Mouse (Mus musculus) brain, embryonic 14.5 days (tissue): Measurements from ENCODE around the gene LTO1. TPM values are rescaled to one million over a fixed set of nuclear protein-coding genes. Genes with fewer than 3 reads are reported as not detected.
A peak's percentile ranks its signal among the peaks of the same experiment; 100 is the strongest.

Experiments used
- DNase-seq: peaks from one replicate; pipeline ENCODE4 v3.0.0-alpha.2; 2011; ENCODE audit warnings: low read depth
- CTCF ChIP-seq: fragments of 200-500 bp; IDR thresholded peaks from 2 replicates; pipeline ENCODE4 v1.5.1; 2012; ENCODE audit warnings: inconsistent platforms, mild to moderate bottlenecking, moderate library complexity, borderline replicate concordance; ENCODE audit not compliant: insufficient read depth, insufficient read length; ENCODE audit errors: extremely low read depth
- POLR2A ChIP-seq: fragments of 200-500 bp; IDR thresholded peaks from 2 replicates; pipeline ENCODE4 v1.6.1; 2012; ENCODE audit warnings: mild to moderate bottlenecking, inconsistent platforms, borderline replicate concordance; ENCODE audit not compliant: poor library complexity, insufficient read depth, insufficient read length, severe bottlenecking; ENCODE audit errors: extremely low read depth
- polyA plus RNA-seq: library from polyadenylated mRNA; depleted of rRNA; stranded (reverse); fragments of >200 nt; gene quantifications from 2 replicates; pipeline ENCODE4 v1.2.3, GENCODE M21; 2012; rRNA removed

Gene LTO1
- polyA plus RNA-seq, 1 experiment: 40.7 TPM

DNA sequence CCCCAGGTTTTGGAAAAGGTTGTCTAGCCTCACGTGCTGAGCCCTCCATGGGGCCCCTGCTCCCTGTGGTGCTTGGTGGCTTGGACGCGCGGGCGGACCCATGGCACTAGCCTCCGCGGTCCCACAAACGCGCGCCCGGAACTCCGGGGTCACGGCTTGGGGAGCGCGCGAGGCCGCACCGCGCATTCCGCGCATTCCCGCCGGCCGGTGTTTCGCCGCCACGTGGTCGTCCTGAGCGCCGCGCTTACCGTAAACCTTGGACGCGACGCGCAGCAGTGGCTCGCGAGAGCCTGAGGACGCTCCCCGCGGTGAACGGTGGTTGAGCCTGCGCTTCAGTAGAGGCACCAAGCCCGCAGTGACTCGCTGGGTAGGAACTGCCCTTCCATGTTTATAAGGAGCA lies 28.4 kb downstream of the LTO1 start:
- TF ChIP-seq POLR2A (0 out of 2 replicates have a peak, but pooled peaks have one; percentile 12), CTCF (no peak)
- peak; percentile 88 for DNase-seq

GRCm38 (mm10) chr7:144958509-144959395 lies 43.9 kb downstream of the LTO1 start:
- DNase-seq: no peak
- no peak for TF ChIP-seq POLR2A
- TF ChIP-seq CTCF: no peak

DNA sequence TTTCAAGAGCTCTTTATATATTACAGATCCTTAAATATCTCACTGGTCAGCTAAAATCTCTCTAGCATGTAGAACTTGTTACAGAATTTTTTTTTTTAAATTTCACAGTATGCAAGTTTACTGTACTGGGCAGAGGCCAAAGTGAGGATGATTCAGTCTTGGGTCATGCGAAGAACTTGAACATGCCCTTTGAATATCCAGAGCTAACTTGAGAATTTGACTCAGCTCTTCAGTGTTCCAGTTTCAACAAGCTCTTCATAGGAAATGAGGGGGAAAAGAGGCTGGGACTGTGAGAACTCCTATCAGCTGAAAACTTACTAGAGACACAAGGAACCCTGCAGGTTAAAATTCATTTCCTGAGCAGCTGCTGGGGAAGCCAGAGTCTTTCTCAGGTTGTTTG lies 49.0 kb downstream of the LTO1 start:
- DNase-seq: no peak
- TF ChIP-seq CTCF (no peak), POLR2A (no peak)

DNA sequence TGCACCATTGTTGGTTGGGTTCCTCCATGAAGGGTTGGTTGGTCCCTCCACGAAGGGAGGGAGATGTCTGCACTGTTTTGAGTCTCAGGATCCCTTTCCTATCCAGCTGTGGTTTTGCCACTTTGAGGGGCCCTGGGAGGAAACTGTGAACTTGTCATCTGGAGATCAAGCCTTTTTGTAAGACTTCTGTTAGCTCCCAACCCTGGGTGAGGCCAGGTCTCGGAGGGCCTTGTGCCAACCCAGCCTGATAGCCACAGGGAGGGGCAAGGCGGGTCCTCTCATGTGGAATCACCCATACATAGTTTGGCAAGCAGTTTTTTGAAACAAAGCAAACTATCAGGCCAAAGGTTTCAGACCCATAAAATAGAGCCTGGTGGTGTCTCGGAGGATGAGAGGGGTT lies 49.4 kb downstream of the LTO1 start:
- DNase-seq: no peak
- no peak for TF ChIP-seq POLR2A
- no peak for TF ChIP-seq CTCF

GRCm38 (mm10) chr7:144965893-144966292 lies 51.0 kb downstream of the LTO1 start:
- DNase-seq: no peak

GRCm38 (mm10) chr7:144970997-144971768 lies 56.3 kb downstream of the LTO1 start:
- DNase-seq: no peak
- TF ChIP-seq POLR2A (no peak), CTCF (no peak)

More at GRCm38 (mm10) chr7:144965893-144966292, 51.0 kb downstream of the LTO1 start:
- TF ChIP-seq CTCF (no peak), POLR2A (no peak)

GRCm38 (mm10) chr7:144971769-144972168 lies 56.9 kb downstream of the LTO1 start:
- no peak for DNase-seq
- TF ChIP-seq CTCF (no peak), POLR2A (no peak)

DNA sequence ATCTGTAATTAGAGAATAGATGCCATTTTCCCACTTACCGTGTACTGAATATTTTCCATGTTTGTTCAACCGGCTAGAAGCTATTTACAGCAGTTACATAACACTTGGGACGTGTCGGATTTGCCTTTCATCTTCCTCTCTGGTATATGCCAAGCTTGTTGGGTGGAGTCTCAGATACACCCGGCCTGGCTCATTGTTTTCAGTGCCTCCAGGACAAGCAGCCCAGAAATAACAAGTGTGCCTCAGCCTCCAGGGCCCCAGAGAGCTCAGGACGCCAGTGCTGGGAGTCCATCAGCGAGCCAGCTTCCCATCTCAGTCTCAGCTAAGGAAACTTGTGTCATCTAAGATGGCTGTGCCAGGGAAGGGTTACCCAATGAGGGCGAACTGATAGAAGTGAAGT lies 58.6 kb downstream of the LTO1 start:
- TF ChIP-seq CTCF (no peak), POLR2A (no peak)
- no peak for DNase-seq

DNA sequence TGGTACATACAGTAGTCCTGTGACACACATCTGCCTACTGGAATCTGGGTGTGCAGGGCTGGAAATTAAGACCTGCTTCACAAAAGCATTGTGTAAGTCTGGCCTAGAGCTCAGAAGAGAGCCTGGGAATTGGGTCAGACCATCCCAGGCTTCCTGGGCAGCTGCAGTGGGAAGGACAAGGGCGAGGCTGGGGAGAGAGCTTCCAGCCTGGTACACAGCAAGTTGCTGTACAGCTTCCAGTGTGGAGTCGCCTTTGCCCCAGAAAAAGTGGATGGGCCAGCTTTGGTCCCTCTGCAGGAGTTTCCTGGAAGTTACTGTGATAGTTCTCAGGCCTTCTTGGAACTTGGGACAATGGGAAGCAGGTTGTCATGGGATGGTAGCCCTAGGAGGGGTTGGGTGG lies 62.2 kb downstream of the LTO1 start:
- TF ChIP-seq CTCF: no peak
- TF ChIP-seq POLR2A: no peak
- DNase-seq: no peak

GRCm38 (mm10) chr7:144979814-144980213 lies 64.9 kb downstream of the LTO1 start:
- no peak for DNase-seq
- no peak for TF ChIP-seq CTCF
- no peak for TF ChIP-seq POLR2A

Other genes with a start within 250 kb of the LTO1 start
- gene Ano1, start 163.1 kb upstream of the LTO1 start, polyA plus RNA-seq: 12.9 and 13.4 TPM in 2 replicates
- 8.6 and 15.4 TPM in 2 replicates for gene Fgf3, start 77.0 kb upstream of the LTO1 start, polyA plus RNA-seq
- gene Fgf4, start 67.7 kb upstream of the LTO1 start, polyA plus RNA-seq: not detected in 2 replicates
- 24.6 and 28.4 TPM in 2 replicates for gene Fgf15, start 18.6 kb upstream of the LTO1 start, polyA plus RNA-seq
- 46.2 and 55.4 TPM in 2 replicates for gene Ccnd1, start 24.8 kb downstream of the LTO1 start, polyA plus RNA-seq